Mouse (Mus musculus) effector memory CD4-positive, alpha-beta T cell, adult 7 months (primary cell): Measurements from ENCODE around the gene Rgs3. TPM values are rescaled to one million over a fixed set of nuclear protein-coding genes. Genes with fewer than 3 reads are reported as not detected.

Source experiments
- polyA plus RNA-seq: library from polyadenylated mRNA; unstranded; fragments of 100-300 nt; shearing (Covaris generic); gene quantifications from one replicate; pipeline ENCODE4 v1.2.1, GENCODE M21; 2017

Rgs3 gene
- polyA plus RNA-seq = 65.8 TPM

DNA sequence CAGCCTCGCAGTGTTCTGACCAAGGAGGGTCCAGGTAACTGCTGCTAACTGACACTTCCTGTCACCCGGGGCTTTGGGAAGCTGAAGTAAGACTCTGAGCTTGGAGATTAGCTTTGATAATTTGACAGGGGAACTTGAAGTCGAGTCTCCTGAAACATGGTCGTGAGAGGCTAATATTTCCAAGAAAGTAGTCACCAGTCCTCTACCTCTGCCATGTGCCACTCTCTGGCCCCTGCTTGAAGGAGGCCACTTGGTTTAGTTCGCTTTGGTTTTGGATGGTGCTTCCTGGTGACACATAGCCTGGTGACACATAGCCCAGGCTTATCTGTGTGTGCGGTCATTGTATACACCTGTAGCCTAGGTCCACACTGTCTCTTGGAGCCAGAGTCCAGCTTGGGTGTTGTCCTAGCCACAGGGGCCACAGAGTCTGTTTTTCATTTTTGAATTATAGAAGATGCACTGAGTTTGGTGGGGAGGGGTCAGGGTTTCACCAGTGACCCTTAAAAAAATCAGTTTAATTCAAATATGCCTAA is at the start of gene Rgs3:
TSS of gene Rgs3 (plus strand) at position 51 of the 533 bp plus-strand sequence.

DNA sequence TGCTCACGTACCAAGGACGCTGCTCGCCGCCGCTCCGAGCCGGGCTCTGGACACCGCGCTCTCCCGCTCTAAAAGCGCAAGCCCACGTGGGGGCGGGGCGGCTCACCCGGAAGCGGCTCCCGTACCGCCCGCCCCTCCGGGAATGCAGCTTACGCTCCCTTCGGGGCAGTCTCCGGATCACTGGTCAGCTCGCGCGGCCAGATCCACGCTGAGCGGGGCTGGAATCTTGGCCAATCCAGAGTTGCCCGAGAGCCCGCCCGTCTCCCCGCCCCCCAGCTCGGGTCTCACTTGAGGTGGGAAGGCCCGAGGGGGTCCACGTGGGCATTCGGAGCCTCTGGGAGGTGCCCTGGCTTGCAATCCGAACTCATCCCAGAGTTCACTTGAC is 39.8 kb upstream of the Rgs3 start, which contains the start of gene Alad:
TSS of gene Alad (minus strand) at position 70 of the 385 bp plus-strand sequence.

GRCm38 (mm10) chr4:62524651-62525488 is 34.8 kb upstream of the Rgs3 start, which contains the start of the genes Pole3 and 4933430I17Rik:
Gene Pole3 (minus strand): TSS chr4:62525068.
Gene 4933430I17Rik (plus strand): TSS chr4:62525369.

Other genes with a start within 250 kb of the Rgs3 start
- gene Fkbp15, start 199.3 kb upstream of the Rgs3 start, polyA plus RNA-seq = 43.9 TPM
- gene Slc31a1, start 199.1 kb upstream of the Rgs3 start, polyA plus RNA-seq = 17.0 TPM
- 43.4 TPM for gene Cdc26, start 151.2 kb upstream of the Rgs3 start, polyA plus RNA-seq
- 25.6 TPM for gene Prpf4, start 151.1 kb upstream of the Rgs3 start, polyA plus RNA-seq
- not detected for gene Rnf183, start 124.6 kb upstream of the Rgs3 start, polyA plus RNA-seq
- gene Wdr31, start 89.0 kb upstream of the Rgs3 start, polyA plus RNA-seq = 0.83 TPM
- gene Bspry, start 79.8 kb upstream of the Rgs3 start, polyA plus RNA-seq = 22.3 TPM
- gene Hdhd3, start 56.4 kb upstream of the Rgs3 start, polyA plus RNA-seq = not detected
- 26.2 TPM for gene Alad, start 39.9 kb upstream of the Rgs3 start, polyA plus RNA-seq
- gene Pole3, start 34.8 kb upstream of the Rgs3 start, polyA plus RNA-seq = 13.1 TPM
- gene 4933430I17Rik, start 34.5 kb upstream of the Rgs3 start, polyA plus RNA-seq = not detected